Mouse (Mus musculus) monocyte, adult 5-6 weeks (primary cell): ENCODE measurements around the gene Gm47289. TPM values are rescaled to one million over a fixed set of nuclear protein-coding genes. Genes with fewer than 3 reads are reported as not detected.

ENCODE experiments used
- ATAC-seq: fragments of 153-309, 156-312 bp; replicated peaks from 2 replicates; pipeline ENCODE4 v1.8.0; 2017; ENCODE audit warnings: mild to moderate bottlenecking; ENCODE audit not compliant: low TSS enrichment, insufficient number of reproducible peaks, severe bottlenecking, poor library complexity, low FRiP score
- total RNA-seq: library from RNA; stranded (forward); fragments of 200-1000, 200-491, 200-594 nt; gene quantifications from 3 replicates; pipeline ENCODE4 v1.2.3, GENCODE M21; 2017

Gm47289 gene
- total RNA-seq, 1 experiment from 2014 or later: not detected

GRCm38 (mm10) chr9:119155826-119156225 is 3.1 kb upstream of the Gm47289 start:
- no peak for ATAC-seq

- ATAC-seq: no peak
Observed at GRCm38 (mm10) chr9:119156278-119157201, 2.4 kb upstream of the Gm47289 start, which contains the start of gene Acaa1b. TSS of gene Acaa1b (minus strand) at chr9:119157093.

GRCm38 (mm10) chr9:119160689-119161088 is 1.7 kb downstream of the Gm47289 start:
- ATAC-seq: no peak

GRCm38 (mm10) chr9:119164743-119165142 is 5.8 kb downstream of the Gm47289 start:
- ATAC-seq: no peak

- ATAC-seq: no peak
Observed at GRCm38 (mm10) chr9:119165548-119165947, 6.6 kb downstream of the Gm47289 start.

GRCm38 (mm10) chr9:119167608-119168007 is 8.6 kb downstream of the Gm47289 start:
- ATAC-seq: no peak

GRCm38 (mm10) chr9:119179292-119179691 is 20.3 kb downstream of the Gm47289 start:
- ATAC-seq: no peak

GRCm38 (mm10) chr9:119181241-119181728 is 22.3 kb downstream of the Gm47289 start:
- ATAC-seq: no peak

- no peak for ATAC-seq
Observed at GRCm38 (mm10) chr9:119192202-119192990, 33.4 kb downstream of the Gm47289 start.

- no peak for ATAC-seq
Observed at GRCm38 (mm10) chr9:119199151-119199861, 40.3 kb downstream of the Gm47289 start.

- no peak for ATAC-seq
Observed at GRCm38 (mm10) chr9:119201653-119202052, 42.7 kb downstream of the Gm47289 start.

GRCm38 (mm10) chr9:119203617-119204016 is 44.7 kb downstream of the Gm47289 start:
- ATAC-seq: no peak

GRCm38 (mm10) chr9:119205756-119206155 is 46.8 kb downstream of the Gm47289 start:
- no peak for ATAC-seq

- no peak for ATAC-seq
Observed at GRCm38 (mm10) chr9:119206666-119207065, 47.7 kb downstream of the Gm47289 start.

GRCm38 (mm10) chr9:119207113-119207512 is 48.2 kb downstream of the Gm47289 start:
- ATAC-seq: no peak

GRCm38 (mm10) chr9:119208998-119209397 is 50.0 kb downstream of the Gm47289 start, which contains the start of gene Slc22a13:
TSS of gene Slc22a13 (minus strand) at chr9:119209098.
- ATAC-seq: no peak
